Mouse (Mus musculus) heart, postnatal 0 days (tissue): ENCODE data around the gene Slfn14. TPM values are rescaled to one million over a fixed set of nuclear protein-coding genes. Genes with fewer than 3 reads are reported as not detected.
A peak's percentile ranks its signal among the peaks of the same experiment; 100 is the strongest.

Experiments used
- ATAC-seq: fragments of 200-750 bp; cut with Nextera tagmentation; 2 replicates; pipeline ENCODE4 v1.8.0; 2017; ENCODE audit warnings: low read depth, moderate number of reproducible peaks, moderate library complexity; ENCODE audit not compliant: insufficient read depth
- DNase-seq: peaks from one replicate; pipeline ENCODE4 v3.0.0-alpha.2; 2016; ENCODE audit warnings: low spot score
- H3K27ac ChIP-seq: fragments of 300-500 bp; sonication (generic); 2 replicates; pipeline ENCODE4 v1.5.1; 2014; ENCODE audit warnings: low read depth, mild to moderate bottlenecking
- H3K27me3 ChIP-seq: fragments of 300-500 bp; sonication (generic); 2 replicates; pipeline ENCODE4 v1.6.1; 2014; ENCODE audit warnings: low read length, mixed read lengths; ENCODE audit not compliant: control insufficient read depth, insufficient read depth
- H3K36me3 ChIP-seq: fragments of 300-500 bp; sonication (generic); replicated peaks from 2 replicates; pipeline ENCODE4 v1.6.1; 2014; ENCODE audit warnings: low read length, mixed read lengths; ENCODE audit not compliant: control insufficient read depth, insufficient read depth
- H3K4me1 ChIP-seq: fragments of 300-500 bp; sonication (generic); 2 replicates; pipeline ENCODE4 v1.6.1; 2014; ENCODE audit warnings: antibody characterized with exemption; ENCODE audit not compliant: control insufficient read depth, insufficient read depth
- H3K4me2 ChIP-seq: fragments of 300-500 bp; sonication (generic); 2 replicates; pipeline ENCODE4 v1.6.1; 2014; ENCODE audit warnings: low read depth, mild to moderate bottlenecking, low read length, moderate library complexity
- H3K4me3 ChIP-seq: fragments of 300-500 bp; sonication (generic); 2 replicates; pipeline ENCODE4 v1.5.1; 2014; ENCODE audit warnings: low read depth, low read length
- H3K9ac ChIP-seq: fragments of 300-500 bp; sonication (generic); replicated peaks from 2 replicates; pipeline ENCODE4 v1.6.1; 2014; ENCODE audit warnings: low read depth, low read length, mixed read lengths
- H3K9me3 ChIP-seq: fragments of 300-500 bp; sonication (generic); replicated peaks from 2 replicates; pipeline ENCODE4 v1.6.1; 2016; ENCODE audit warnings: low read length; ENCODE audit not compliant: control insufficient read depth
- CTCF ChIP-seq: IDR thresholded peaks from 2 replicates; pipeline ENCODE4 v1.5.1; 2016; ENCODE audit warnings: antibody characterized with exemption, control low read depth, low read depth
- EP300 ChIP-seq: IDR thresholded peaks from 2 replicates; pipeline ENCODE4 v1.6.1; 2016; ENCODE audit warnings: antibody characterized with exemption, low read depth
- WGBS: fragments of 180-500 bp; shearing (Covaris S2); extraction: QIAGEN DNeasy Blood & Tissue Kit; methylation state at CpG from one replicate; pipeline ENCODE4 v1.1.7; 2014; 5-methylcytosine and 5-hydroxymethylcytosine counted together
- polyA plus RNA-seq: library from polyadenylated mRNA; unstranded; fragments of >200 nt; fragmentation: Nextera tagmentation; extraction: Ambion mirVana; gene quantifications from 2 replicates; pipeline ENCODE4 v1.2.1, GENCODE M21; 2015
- total RNA-seq: library from RNA; depleted of rRNA; stranded (reverse); fragments of >200 nt; gene quantifications from 2 replicates; pipeline ENCODE4 v1.2.3, GENCODE M21; 2014; ENCODE audit warnings: low replicate concordance

Gene Slfn14
- total and polyA plus RNA-seq, 2 experiments from 2014 or later, result 0.16 TPM; not detected in 1

DNA sequence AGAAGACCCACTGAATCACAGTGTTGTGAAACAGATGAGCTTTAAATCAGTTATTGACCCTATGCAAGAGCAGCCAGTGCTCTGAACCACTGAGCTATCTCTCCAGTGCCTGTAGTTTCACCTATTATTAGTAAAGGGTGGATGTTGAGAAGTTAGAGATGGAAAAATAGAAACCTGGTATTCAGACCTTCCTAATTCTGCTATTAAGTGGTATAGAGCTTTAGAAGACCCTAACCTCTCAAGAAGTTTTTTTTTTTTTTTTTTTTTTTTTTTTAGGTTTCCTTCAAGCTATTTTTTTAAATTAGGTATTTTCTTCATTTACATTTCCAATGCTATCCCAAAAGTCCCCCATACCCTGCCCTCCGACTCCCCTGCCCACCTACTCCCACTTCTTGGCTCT is 6.7 kb upstream of the Slfn14 start:
- TF ChIP-seq CTCF, result no peak
- no peak for TF ChIP-seq EP300
- peak overlapping the region; percentile 77 for H3K4me2 ChIP-seq
- peaks cover 26% of the 10 kb centered on the region for H3K36me3 ChIP-seq
- no peak overlapping the region for H3K27ac ChIP-seq
- peak overlapping the region; percentile 64; the same call in 1 of the 2 replicates for H3K9ac ChIP-seq
- H3K4me3 ChIP-seq, result peak overlapping the region; percentile 67
- no peak for DNase-seq
- H3K4me1 ChIP-seq, result peaks cover 34% of the 10 kb centered on the region
- 91% methylated on average over 1 of the region's 1 CpGs for WGBS
- H3K27me3 ChIP-seq, result no peaks in the 10 kb centered on the region
- no peaks in the 10 kb centered on the region for H3K9me3 ChIP-seq
- ATAC-seq, result no peak

DNA sequence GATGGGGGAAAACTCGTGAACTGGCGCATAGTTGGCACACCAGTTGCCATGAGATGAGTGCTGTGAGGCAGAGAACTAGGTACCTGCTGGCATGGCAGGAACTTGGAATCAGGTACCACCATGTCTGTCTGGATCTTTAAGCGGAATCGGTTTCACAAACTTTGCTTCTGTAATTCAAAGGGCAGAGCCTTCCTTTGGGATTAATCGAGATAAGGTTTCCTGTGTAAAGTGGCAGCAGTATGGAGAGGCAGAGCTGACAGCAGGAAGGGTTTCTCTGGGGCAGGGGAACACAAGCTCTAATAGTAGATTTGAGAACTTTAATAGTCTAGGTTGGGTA is 5.7 kb upstream of the Slfn14 start:
- H3K36me3 ChIP-seq, result peaks cover 23% of the 10 kb centered on the region
- no peak for DNase-seq
- peak overlapping the region; percentile 64 for H3K9ac ChIP-seq
- peak overlapping the region; percentile 58 for H3K27ac ChIP-seq
- ATAC-seq, result no peak
- peak overlapping the region; percentile 77 for H3K4me2 ChIP-seq
- WGBS, result 0% methylated on average over 5 of the region's 5 CpGs
- no peaks in the 10 kb centered on the region for H3K27me3 ChIP-seq
- H3K4me1 ChIP-seq, result peaks cover 24% of the 10 kb centered on the region
- H3K4me3 ChIP-seq, result peak overlapping the region; percentile 67
- no peak for TF ChIP-seq CTCF
- no peak for TF ChIP-seq EP300
- no peaks in the 10 kb centered on the region for H3K9me3 ChIP-seq

DNA sequence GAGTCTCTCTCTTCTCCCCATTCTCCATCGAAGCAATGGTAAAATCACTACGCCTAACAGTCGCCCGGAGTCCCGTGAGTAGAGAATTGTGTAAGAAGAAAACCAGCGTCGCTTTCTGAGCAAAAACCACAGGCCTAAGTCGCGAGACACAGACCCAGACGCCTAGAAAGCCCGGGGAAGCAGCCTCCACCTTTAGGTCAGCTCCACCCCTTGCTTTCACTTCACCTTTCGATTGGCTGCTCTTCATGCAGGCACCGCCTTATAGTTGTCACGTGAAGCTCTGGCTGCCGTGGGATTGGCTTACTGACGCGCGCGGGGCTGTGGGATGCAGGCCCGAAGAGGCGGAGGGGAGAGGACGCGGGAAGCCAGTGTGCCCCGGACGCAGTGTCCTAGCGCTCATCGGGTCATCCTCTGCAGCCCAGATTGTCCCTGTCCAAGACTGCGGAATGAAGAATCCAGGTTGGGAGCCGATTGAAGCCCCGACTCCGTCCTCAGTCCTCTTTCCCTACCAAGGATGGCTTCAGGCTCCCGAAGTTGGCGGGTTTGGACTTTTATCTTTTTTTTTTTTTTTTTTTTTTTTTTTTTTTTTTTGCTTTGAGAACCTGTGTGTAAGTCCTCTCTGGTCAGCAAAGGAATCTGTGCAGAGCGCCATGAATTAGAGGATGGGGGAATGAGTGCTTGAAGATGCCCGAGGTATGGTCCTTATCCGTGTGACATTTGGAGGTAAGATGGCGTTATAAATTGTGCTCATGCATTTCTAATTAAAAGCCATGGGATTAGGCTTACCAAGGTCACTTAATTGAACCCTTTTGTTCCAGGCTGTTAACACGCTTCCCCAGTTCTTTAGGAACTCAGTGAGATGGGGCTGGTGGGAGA is 5.1 kb upstream of the Slfn14 start:
- Histone ChIP-seq H3K4me3 (peak overlapping the region; percentile 67), H3K4me1 (peaks cover 23% of the 10 kb centered on the region), H3K27ac (peak overlapping the region; percentile 67), H3K36me3 (peaks cover 17% of the 10 kb centered on the region), H3K9ac (peak overlapping the region; percentile 64), H3K27me3 (no peaks in the 10 kb centered on the region), H3K9me3 (no peaks in the 10 kb centered on the region), H3K4me2 (peak overlapping the region; percentile 77)
- ATAC-seq (peak; percentile 100), DNase-seq (peak; percentile 98)
- TF ChIP-seq EP300 (no peak), CTCF (no peak)
- under 1% methylated on average over 38 of the region's 38 CpGs for WGBS

DNA sequence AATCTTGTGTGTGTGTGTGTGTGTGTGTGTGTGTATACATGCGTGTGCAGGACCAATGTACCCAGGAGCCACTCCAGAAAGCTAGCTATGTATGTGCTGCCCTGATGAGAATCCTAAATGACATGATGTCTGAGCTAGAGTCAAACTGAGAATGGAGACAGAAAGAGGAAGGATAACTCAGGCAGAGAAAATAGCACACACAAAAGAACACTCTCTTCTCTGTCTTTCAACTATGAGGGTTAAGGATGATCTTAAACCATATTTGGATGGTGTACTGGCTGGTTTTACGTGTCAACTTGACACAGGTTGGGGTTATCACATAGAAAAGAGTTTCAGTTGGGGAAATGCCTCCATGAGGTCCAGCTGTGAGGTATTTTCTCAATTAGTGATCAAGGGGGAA is 3.1 kb upstream of the Slfn14 start:
- WGBS, result 77% methylated on average over 2 of the region's 2 CpGs
- no peaks in the 10 kb centered on the region for H3K9me3 ChIP-seq
- H3K4me3 ChIP-seq, result no peak overlapping the region
- ATAC-seq (no peak), DNase-seq (no peak)
- no peak overlapping the region for H3K4me2 ChIP-seq
- no peaks in the 10 kb centered on the region for H3K36me3 ChIP-seq
- TF ChIP-seq EP300, result no peak
- no peaks in the 10 kb centered on the region for H3K27me3 ChIP-seq
- H3K4me1 ChIP-seq, result peaks cover 23% of the 10 kb centered on the region
- no peak overlapping the region for H3K9ac ChIP-seq
- no peak overlapping the region for H3K27ac ChIP-seq

DNA sequence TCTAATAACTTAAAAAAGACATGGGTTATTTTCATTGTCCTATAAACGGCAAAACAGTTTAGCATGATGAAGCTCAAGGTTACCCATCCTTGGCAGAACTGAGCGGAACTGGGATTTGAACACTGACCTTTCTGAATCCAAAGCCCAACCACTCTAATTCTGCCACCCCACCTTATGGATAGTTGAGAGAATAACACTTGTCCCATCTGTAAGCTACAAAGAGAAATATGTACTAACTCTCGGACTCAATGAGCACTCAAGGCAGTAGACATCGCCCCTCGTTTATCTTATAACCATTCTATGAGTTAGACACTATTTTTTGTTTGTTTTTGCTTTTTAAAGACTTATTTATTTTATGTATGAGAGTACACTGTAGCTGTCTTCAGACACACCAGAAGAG is 2.5 kb upstream of the Slfn14 start:
- whole genome bisulfite sequencing, result 90% methylated on average over 5 of the region's 5 CpGs
- DNase-seq (no peak), ATAC-seq (no peak)
- H3K9ac ChIP-seq, result no peak overlapping the region
- TF ChIP-seq CTCF (no peak), EP300 (no peak)
- no peaks in the 10 kb centered on the region for H3K36me3 ChIP-seq
- H3K27me3 ChIP-seq, result no peaks in the 10 kb centered on the region
- no peaks in the 10 kb centered on the region for H3K9me3 ChIP-seq
- peaks cover 23% of the 10 kb centered on the region for H3K4me1 ChIP-seq
- H3K4me3 ChIP-seq, result no peak overlapping the region
- no peak overlapping the region for H3K27ac ChIP-seq
- H3K4me2 ChIP-seq, result no peak overlapping the region

DNA sequence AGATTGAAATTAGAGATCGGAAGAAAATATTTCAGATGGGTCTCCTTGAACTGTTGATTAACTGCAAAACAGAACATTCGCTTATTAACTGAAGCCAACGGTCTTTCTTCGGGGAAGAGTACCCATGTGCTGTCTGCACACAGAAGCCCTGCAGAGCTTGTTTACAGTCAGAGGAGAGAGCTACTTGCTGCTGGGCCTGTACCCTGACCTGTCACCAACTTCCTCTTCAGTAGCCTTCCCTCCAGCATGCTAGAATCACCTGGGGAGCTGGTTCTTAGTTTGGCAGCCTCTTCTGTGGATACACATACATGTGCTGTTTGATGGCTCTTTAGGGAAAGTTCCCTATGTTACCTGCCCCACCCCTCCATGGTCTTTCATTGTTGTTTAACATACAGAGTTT is 899 bp downstream of the Slfn14 start:
- Histone ChIP-seq H3K27me3 (no peaks in the 10 kb centered on the region), H3K36me3 (no peaks in the 10 kb centered on the region), H3K27ac (no peak overlapping the region), H3K4me1 (peaks cover under 1% of the 10 kb centered on the region; the same call in 1 of the 2 replicates), H3K9ac (no peak overlapping the region), H3K9me3 (no peaks in the 10 kb centered on the region), H3K4me3 (no peak overlapping the region), H3K4me2 (no peak overlapping the region)
- no peak for TF ChIP-seq CTCF
- TF ChIP-seq EP300, result no peak
- DNase-seq, result no peak
- ATAC-seq, result no peak
- WGBS, result 91% methylated on average over 4 of the region's 4 CpGs
